1 mouse cellular context compared by ENCODE assay signal in the genomic region with DNA sequence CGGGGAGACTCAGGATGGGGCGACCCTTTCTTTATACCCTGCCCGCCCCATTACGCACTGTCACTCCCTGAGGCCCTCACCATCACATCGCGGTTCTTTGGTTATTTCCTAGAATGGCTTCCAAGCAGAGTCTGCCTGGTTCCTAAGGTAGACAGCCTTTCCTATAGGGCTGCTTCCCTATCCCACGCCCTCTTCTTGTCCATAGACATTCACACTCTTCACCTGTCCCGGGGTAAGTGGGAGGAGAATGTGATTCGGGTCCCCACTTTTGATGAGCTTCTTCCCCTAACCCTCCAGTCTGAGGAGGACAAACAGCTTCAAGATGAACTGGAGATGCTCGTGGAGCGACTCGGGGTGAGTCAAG.
TF ChIP-seq lines count a peak whose summit lies in the region.

No protein-coding gene starts in this region.

TF ChIP-seq in MEL, 35 proteins besides CTCF, POLR2A, EP300 and RAD21 (continued from another document):
- TF ChIP-seq E2F4 (IDR thresholded peaks at IDR 0.05; ENCODE audit: borderline replicate concordance, low read depth, low read length) (no peak), ZKSCAN1 (IDR thresholded peaks at IDR 0.05; ENCODE audit: low read depth, low read length) (no peak), NELFE (IDR thresholded peaks at IDR 0.05; ENCODE audit: low read depth, low read length) (no peak), UBTF (IDR thresholded peaks at IDR 0.05; ENCODE audit: borderline replicate concordance, insufficient read depth, low read depth, low read length) (no peak), ZMIZ1 (IDR thresholded peaks at IDR 0.05; ENCODE audit: low read depth, low read length) (no peak), SIN3A (IDR thresholded peaks at IDR 0.05; ENCODE audit: low read length) (no peak)
